Mouse (Mus musculus) adrenal gland (tissue): ENCODE data around the gene Cytip.

ENCODE experiments used
- intact Hi-C: fragments of 180-260 bp; cut with DNase I; formaldehyde crosslinking; loops from one replicate; pipeline ENCODE4 v1.15.1; 2025
- long read RNA-seq, 2 experiments: library from polyadenylated mRNA; unstranded; transcript quantifications; one replicate each; pipeline ENCODE4 v2.0.0; 2020; ENCODE audit warnings: borderline replicate concordance in 1 of 2; ENCODE audit not compliant: insufficient replicate concordance in 1 of 2

The Cytip gene
- long read RNA-seq, experiment 1, full-length matches to known transcripts: 7 of 11 reads
- long read RNA-seq, experiment 1, partial matches to known transcripts: 0 of 11 reads
- long read RNA-seq, experiment 1, other reads (novel, unspliced or antisense): 4 of 11 reads
- long read RNA-seq, experiment 2, partial matches to known transcripts: 0 of 9 reads
- long read RNA-seq, experiment 2, other reads (novel, unspliced or antisense): 5 of 9 reads

DNA sequence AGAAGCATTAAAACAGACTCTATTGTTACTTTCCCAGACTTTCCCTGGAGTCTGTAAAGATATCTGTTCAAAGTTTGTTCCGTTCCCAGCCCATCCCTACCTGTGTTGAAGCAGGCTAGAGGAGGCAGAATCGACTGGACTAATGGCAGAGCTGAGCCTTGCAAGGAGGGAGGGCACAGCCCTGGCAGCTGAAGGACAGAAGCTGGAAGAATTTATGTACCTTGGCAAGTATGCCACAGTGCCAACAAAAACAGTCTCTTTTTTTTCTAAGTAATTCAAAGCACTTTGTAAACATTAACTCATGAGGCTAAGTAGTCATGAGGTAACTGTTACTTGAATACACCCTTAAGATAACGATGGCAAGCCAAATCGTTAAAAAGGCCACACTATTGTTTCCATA is at the start of gene Cytip:
TSS of gene Cytip (minus strand) at position 187 of the 400 bp plus-strand sequence.
- intact Hi-C loops: loop anchor here (5.0 kb wide), 3 partner anchors 138 to 472 kb away; no protein-coding TSS in a partner anchor

DNA sequence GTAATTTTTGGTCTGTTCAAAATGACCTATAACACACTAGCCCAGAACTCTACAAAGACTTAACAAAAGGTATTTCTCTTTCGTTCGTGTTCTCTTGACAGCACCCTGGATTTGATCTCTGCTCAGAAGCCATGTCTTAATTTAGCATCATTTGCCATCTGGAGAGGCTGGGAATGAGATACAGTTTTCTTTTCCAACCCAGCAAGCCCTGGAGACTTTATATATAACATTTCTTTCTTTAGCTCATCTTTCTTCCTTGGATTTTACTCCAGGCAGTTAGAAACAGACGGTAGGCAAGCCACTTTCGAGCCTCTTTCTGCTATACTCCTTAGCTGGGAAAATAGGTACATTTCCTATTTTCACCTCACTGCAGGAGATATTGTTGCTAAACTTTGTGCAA is 45.3 kb upstream of the Cytip start:
- intact Hi-C loops: no loop called here

DNA sequence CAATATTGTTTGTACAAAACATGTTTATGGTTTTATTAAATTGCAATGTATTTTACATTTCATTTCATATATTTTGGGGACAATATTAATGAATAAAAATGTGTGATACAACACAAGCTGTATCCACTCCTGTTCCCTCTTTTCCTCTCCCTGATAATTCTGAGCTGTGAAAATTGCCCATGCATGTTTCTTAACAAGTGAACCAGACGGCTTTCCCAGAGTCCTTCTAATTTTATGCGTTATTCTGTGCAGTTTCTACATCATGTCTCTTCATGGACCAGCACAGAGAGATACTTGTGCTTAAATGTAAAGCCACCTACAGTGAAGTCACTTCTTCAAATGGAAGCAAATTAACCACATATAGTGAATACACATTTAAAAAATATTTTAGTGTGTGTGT is 42.2 kb upstream of the Cytip start:
- intact Hi-C loops: no loop called here

DNA sequence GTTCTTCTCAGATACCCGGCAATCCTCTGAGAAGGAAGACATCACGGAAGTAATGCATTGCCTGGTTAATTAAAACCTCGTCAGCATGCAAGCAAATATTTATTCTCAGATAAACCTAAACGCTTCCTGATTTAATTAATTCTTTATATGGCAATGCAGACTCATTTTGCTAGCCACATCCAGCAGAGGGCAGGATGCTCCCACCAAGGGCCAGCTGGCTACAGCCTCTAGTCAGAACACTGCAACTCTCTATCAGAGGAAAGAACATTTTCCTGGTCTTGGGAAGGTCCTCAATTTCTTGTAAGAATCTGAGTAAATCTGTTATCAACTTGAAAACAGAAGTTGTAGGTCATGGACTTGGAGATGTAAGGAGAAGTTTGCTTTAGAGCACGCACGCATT is 4.1 kb upstream of the Cytip start:
- intact Hi-C loops: loop anchor here (5.0 kb wide), 3 partner anchors 142 to 468 kb away; no protein-coding TSS in a partner anchor

DNA sequence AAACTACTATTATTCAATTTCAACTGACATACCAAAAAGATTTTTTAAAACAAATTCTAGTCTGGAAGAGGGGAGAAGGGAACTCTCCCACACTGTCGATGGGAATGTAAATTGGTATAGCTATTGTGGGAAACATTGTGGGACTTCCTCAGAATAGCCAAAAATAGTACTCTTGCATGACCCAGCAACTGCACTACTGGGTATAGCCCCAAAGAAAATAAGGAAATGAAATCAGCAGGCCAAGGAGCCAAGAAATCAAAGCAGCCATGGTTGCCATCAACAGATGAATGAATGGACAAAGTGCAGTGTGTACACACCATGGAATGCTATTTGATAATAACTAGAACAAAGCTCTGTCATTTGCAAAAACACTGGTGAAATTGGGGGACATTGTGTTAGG is 1.5 kb upstream of the Cytip start:
- intact Hi-C loops: loop anchor here (5.0 kb wide), 3 partner anchors 140 to 470 kb away; no protein-coding TSS in a partner anchor

DNA sequence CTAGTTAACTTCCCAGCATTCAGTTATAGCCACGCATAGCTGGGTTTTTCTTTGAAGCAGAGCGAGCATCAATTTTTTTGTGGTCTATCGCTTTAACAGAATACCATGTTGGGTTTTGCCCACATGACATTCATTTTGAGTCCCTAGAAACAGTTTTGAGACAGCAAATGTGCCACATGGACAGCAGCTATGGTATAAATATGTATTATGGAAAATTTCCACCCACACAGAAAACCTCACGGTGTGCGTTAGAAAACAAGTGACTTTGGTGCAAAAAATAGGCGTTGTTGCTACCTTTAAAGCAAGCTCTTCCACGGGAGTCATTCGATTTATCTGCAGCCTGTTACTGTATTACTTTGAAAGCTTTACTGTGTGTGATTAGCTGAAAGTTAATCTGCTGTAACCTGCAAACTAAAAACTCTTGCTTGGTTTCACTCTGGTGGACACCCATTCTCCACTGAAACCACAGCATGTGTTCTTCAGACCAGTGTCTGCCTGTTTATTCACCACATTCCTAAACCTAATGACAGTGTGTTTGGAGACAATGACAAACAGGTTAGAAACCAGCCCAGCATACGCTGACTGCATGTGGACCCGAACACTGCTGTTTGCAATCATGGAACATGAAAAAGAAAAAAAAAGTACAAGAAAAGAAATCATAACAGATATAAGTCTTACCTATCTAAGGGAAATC is 763 bp downstream of the Cytip start:
- intact Hi-C loops: loop anchor here (5.0 kb wide), 3 partner anchors 137 to 473 kb away; no protein-coding TSS in a partner anchor

DNA sequence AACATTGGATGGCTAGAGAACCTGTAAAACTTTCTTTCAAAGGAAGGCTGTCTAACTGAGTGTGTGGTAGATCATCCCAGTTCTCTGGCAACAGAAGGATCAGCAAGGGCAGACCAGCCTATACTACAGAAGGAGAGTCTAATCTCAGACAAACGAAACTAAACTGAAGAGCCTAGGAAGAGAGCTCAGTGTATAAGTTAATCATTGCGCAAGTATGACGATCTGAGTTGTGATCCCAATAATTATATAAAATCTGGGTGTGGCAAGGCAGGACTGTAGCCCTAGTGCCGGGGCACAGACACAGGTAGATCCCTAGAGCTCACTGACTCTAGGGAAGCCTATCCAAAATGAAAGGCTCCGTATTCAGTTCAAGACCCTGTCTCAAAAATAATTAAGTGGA is 3.2 kb downstream of the Cytip start:
- intact Hi-C loops: no loop called here

DNA sequence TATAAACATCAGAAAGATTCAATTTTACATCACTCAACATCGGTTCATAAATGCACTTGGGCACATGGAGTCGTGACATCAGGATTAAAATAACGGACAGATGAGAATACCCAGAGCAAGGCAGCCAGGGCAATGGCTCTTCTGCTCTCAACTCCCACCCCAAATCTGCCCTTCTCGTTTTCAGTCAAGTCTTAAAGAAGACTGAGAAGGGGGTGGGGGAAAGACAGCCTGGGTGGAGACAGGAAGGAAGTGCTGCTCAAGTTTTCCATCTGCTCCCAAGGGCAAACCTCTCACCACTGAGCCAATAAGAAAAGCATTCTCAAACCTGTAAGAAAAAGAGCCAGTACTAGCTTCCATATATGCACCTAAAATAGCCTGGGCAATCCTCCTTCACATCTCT is 5.8 kb downstream of the Cytip start:
- intact Hi-C loops: no loop called here

DNA sequence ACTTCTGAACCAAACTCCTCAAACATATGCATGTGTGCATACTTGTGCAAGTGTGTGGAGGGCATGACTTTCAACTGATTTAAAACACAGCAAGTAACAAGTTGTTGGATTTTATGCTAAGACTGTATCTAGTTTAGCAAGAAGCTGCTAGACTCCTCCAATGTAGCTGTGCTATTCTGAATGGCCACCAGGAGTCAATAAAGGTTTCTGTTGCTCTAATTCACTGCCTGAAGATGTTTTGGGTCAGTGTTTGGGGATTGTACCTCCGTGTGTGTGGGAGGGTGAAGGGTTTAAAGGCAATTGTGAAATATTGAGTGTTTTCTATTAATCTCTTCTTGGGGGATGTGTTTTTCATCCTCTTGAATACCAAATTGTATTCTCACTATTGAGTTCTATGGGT is 6.4 kb downstream of the Cytip start:
- intact Hi-C loops: no loop called here

DNA sequence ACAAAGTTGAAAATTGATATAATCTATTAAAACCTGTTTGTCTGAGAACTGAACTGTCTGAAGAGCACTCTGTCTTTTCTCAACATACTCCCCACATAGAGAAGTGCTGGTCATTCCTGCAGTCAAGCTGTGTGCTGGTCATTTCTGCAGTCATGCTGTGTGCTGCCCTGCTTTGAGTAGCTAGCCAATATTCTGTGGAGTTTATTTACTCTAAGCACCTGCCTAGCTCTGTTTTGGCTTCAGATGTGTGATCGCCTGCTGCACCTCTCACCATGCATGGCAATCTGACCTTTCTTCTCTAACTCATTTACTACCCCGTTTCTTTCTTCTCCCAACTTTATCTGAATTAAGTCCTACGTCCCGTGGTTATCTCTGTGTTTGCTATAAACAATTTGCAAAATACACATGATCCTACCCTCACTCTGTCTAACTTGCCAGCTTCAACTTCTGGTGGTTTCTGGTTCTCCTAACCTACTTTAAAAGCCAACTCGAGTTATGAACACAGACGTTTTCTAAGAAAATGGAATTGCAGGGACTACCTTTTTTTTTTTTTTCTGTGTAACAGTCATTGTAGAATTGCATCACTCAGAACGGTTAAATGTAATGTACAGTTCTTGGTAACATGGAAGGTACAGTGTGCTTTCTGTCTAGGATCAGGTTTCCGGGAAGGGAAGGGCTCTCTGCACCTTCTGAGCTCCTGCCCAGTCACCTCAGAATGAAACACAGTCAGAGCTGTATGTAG is 7.9 kb downstream of the Cytip start:
- intact Hi-C loops: no loop called here

DNA sequence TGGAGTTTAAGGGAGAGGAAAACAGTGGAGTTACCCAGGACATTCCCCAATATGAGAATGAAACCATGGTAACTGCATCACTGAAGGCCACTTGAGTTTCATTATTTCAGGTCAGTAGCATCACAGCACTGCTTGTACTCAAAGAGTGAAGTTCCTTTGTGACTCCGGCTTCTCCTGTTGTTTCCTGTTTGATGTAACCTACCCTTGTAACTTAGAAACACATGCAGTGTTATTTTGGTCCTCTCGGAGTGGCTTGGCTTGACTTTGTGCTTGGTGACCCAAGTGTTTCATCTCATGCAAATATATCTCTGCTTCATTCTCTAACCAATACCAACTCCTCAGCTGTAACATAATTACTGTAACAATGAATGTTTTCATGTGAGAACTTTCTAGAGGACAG is 11.1 kb downstream of the Cytip start:
- intact Hi-C loops: no loop called here

DNA sequence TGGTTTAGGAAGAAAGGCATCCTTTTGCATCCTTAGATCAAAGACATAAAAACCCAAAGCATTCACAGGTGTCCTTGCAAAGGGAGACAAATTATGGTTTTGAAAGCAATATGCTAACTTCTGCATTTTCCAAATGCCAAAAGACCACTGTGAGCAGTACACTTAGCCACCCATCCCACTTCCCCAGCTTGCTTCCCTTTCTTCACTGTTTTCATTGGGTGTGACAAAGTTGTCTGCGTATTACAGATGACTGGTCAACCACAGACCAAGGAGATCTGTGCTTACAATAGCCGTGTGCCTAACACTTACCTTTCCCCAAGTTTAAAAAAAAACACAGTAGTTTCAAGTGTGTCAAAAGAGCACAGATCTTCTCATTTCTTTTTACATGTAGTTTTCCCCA is 11.7 kb downstream of the Cytip start:
- intact Hi-C loops: no loop called here

DNA sequence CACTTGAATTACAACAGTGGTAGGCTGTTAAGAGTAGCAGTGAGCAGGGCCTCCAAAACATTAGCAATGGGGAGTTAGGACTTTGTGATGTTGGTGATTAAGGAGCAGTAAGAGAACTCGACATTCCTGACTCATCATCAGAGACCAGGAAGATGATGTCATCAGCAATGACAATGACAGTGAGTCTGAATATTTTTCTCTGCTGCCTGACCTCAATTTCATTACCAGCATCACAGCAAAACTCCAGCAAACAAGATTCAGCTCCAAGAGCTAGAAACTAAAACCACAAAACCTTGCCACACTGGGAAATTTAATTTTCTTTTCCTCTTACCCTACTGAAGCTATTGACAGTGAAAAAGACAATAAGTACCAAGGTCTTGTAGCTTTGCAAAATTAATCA is 14.6 kb downstream of the Cytip start:
- intact Hi-C loops: no loop called here

DNA sequence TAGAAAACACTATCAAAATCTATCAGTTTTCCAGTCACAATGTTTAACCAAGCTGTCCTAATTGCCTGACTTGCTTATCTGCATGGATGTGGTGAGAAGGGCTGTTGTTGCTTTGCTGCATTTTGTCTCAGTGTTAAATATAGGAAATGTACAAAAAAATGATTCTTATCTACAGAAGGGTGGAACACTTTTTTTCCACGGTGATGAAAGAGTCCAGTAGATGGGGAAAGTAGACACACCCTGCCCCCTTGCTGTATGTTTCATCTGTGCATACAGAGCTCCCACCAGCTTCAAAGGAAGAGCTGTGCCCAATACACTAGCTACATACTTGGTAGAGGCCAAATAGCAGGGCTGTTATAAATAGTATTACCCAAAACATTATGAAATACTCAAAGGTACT is 16.3 kb downstream of the Cytip start:
- intact Hi-C loops: no loop called here

DNA sequence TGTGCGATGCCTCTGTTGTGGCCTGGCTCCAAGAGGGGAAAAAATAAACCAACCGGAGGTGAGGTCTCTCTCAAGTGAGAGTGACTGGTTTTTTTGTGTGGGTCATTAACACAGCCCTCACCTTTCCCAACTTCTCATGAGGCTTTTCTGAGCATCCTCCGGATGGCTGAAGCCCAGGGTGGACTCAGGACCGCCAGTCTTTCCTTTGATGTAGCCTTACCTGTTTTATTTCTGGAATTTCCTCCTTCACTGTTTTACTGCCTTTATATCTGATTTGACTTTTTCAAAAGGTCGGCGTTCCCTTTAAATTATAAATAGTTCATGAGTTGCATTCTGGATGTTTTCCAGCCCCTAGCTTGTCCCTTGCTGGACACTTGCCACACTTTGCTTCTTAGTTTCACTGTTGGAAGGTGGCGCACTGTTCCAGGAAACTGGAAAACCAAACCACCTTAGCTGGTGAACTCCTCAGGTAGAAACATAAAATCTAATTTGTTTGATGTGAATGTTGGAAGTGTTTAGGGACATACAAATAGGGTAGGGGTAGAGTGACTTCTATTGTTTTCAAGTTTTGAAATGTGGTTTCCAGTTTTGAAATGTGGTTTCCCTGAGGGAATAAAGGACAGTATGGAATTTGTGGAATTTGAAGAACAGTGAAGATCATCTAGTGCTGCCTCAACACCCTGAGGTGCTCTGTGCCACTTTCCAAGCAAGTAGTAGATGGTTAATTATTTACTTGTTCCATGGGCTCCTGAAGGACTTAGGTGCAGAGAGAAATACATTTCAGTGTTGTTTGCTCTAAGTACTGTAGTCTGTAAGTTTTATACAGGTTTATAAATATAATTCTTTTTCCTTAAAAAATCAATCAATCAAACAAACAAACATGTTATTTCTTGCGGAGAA is 19.7 kb downstream of the Cytip start:
- intact Hi-C loops: no loop called here

DNA sequence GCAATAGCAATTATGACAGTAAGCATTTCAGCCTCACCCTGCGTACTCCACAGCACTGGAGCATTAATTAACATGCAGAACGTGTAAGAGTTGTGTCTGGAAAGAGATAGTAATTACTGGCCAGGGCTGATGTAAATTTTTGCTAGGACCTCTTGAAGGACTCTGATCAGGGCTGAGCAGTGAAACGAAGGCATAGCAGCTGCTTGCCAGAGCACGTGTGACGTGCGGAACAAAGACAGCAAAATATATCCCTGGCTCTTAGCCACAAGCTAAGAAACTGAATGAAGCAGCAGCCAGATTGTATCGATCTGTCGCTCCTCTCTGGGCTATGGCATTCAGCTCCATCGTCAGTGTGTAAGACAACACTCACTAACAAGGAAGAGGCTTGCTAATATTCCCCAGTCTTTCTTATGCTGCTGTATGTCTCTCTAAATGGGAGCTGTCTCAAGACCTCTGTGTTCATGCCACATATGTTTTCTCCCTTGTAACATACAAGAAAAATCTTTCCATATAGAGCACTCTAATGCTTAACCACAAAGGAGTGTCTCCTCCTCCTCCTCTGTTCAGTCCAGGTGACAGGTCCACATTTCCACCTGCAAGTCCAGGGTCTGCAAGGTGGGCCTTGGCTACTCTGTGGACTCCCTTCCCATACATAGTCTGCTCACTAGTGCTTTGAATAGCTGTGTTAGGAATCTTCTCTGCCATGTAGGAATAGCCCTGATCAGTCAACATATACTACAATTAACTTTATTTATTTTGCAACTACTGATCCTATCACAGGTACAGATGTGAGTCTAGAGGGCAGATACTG is 20.7 kb downstream of the Cytip start:
- intact Hi-C loops: no loop called here

DNA sequence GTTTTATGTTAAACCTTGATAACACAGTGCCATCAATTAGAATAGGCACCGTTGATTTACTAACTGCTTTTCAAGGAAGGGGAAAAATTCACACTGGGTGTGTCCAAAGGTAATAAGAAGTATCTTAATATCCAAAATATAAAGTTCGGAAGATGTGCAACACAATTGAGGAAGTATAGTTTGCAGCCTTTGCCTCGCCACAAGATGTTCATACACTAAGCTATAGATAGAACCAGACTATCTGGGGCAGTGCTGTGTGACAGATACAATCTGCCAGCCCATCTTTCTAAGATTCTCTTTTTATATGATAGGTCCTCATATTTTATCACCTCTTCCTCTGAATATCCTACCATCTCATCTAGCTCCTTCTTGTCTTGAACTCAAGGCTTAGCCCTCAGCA is 22.4 kb downstream of the Cytip start:
- intact Hi-C loops: no loop called here

DNA sequence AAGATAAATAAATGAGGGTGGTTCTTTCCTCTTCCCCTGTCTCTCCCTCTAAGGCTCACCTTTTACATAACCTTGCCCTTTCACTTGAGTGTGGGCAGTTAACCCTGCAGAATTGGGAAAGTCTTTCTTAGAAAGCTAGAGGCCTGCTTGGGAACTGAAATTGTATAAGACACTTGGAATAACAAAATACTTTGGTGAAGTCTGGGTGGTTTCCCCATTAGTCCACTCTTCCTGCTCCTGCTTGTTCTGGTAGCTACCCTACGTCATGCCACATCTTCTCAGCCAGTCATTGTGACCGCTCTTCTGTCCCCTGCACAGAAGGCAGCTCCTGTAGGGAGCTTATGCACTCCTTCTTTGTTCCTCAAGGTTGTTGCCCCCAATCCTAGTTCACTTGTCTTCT is 26.2 kb downstream of the Cytip start:
- intact Hi-C loops: no loop called here

DNA sequence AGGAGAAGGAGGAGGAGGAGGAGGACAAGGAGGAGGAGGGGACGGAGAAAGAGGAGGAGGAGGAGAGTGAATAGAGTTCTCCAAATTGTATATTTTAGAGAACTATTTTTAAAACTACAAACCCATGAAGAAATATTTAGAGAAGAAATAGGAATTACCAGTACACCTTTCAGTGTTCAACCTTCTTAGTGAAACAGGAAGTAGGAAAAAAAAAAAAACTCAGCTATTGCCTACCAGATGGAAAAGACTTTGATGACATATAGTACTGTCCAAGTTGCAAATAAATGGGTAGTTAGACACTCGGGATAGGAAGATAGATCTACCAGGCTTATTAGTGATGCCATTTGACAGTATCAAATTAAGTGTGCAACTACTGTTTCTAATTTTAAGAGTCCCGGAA is 27.7 kb downstream of the Cytip start:
- intact Hi-C loops: no loop called here

DNA sequence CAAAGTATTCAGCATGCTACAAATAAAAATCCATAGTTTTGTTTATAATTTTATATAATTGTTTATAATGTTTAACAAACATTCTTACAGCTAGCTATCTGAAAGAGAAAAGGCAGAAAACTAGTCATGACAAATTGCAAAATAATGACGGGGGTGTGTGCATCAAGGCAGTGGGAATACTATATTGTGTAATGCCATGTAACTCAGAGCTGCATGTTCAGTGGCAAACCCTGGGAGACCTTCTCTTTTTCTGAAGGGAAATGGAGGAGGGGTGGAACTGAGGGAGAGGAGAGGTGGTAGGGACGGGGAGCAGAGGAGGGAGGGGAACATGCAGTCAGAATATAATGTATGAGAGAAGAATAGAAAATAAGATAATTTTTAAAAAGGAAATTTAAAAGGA is 28.6 kb downstream of the Cytip start:
- intact Hi-C loops: no loop called here
